Mouse (Mus musculus): ENCODE measurements around the gene Fktn. TPM values are rescaled to one million over a fixed set of nuclear protein-coding genes. Genes with fewer than 3 reads are reported as not detected.

The Fktn gene
- total and polyA plus RNA-seq, 3 experiments: 6.6 to 21.4 (median 20.4) TPM

DNA sequence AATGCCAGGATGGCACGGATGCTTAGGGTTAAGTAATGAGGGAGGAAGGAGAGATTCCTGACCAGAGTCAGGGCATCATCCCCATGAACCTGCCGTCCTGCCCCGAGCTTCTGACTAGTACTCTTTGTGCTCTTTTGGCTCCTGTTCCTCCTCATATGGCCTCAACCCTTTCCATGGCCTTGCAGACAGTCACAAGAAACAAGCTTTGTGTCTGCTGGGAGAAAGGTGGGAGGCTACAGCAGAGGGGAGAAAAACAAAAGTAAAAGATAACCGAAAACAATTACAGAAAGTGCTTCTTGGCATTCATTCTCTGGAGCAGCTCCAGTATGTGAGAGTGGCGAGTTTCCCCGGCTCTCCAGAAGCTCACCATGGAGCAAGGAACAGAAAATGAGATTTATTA lies 60.1 kb downstream of the Fktn start:
- WGBS: 33% methylated on average over 6 of the region's 6 CpGs
- TF ChIP-seq EP300 (IDR thresholded peaks at IDR 0.05; ENCODE audit: insufficient read depth, low read depth, low read length) (no peak), POLR2A (IDR thresholded peaks at IDR 0.05; ENCODE audit: insufficient read depth, low read depth, low read length) (no peak)
- Histone ChIP-seq H3K27ac (no peak overlapping the region), H3K4me3 (no peak overlapping the region), H3K36me3 (ENCODE audit: control insufficient read depth, insufficient read depth, low read length) (no peaks in the 10 kb centered on the region), H3K27me3 (ENCODE audit: control insufficient read depth, insufficient read depth, low read length) (no peaks in the 10 kb centered on the region), H3K4me1 (ENCODE audit: control insufficient read depth, insufficient read depth, low read length) (no peaks in the 10 kb centered on the region), H3K79me2 (replicated peaks; ENCODE audit: control insufficient read depth, insufficient read depth, low read length) (no peaks in the 10 kb centered on the region), H3K9ac (ENCODE audit: low read depth, low read length) (no peak overlapping the region)
- intact Hi-C loops (cut with DNase I): no loop called here
- DNase-seq: no peak

DNA sequence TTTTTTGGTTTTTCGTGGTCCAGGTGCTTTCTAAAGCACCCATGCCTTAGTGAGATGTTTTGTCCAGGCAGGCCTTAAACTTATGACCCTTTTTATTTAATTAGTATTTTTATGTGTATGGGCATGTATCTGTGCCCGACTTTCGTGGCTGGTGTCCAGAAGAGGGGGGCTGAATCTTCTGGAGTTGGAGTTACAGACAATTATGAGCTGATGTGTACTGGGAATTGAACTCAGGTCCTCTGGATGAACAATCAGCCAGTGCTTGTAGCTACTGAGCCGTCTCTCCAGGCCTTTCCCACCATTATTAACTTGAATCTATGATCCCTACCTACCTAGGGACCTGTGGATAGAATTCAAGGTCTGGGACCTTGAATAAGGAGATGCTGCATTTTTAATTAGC lies 67.6 kb downstream of the Fktn start:
- H3K4me1 ChIP-seq (ENCODE audit: control insufficient read depth, insufficient read depth, low read length): peaks cover 2% of the 10 kb centered on the region
- H3K79me2 ChIP-seq (replicated peaks; ENCODE audit: control insufficient read depth, insufficient read depth, low read length): no peaks in the 10 kb centered on the region
- no peak overlapping the region for H3K27ac ChIP-seq
- intact Hi-C loops (cut with DNase I): no loop called here
- H3K4me3 ChIP-seq: no peak overlapping the region
- no peaks in the 10 kb centered on the region for H3K36me3 ChIP-seq (ENCODE audit: control insufficient read depth, insufficient read depth, low read length)
- TF ChIP-seq CTCF (IDR thresholded peaks at IDR 0.05) (no peak), POLR2A (IDR thresholded peaks at IDR 0.05; ENCODE audit: insufficient read depth, low read depth, low read length) (no peak), EP300 (IDR thresholded peaks at IDR 0.05; ENCODE audit: insufficient read depth, low read depth, low read length) (no peak)
- H3K27me3 ChIP-seq (ENCODE audit: control insufficient read depth, insufficient read depth, low read length): no peaks in the 10 kb centered on the region; the same call in 1 of the 2 replicates
- 89% methylated on average over 4 of the region's 4 CpGs for WGBS
- no peak overlapping the region for H3K9ac ChIP-seq (ENCODE audit: low read depth, low read length)
- DNase-seq: no peak

DNA sequence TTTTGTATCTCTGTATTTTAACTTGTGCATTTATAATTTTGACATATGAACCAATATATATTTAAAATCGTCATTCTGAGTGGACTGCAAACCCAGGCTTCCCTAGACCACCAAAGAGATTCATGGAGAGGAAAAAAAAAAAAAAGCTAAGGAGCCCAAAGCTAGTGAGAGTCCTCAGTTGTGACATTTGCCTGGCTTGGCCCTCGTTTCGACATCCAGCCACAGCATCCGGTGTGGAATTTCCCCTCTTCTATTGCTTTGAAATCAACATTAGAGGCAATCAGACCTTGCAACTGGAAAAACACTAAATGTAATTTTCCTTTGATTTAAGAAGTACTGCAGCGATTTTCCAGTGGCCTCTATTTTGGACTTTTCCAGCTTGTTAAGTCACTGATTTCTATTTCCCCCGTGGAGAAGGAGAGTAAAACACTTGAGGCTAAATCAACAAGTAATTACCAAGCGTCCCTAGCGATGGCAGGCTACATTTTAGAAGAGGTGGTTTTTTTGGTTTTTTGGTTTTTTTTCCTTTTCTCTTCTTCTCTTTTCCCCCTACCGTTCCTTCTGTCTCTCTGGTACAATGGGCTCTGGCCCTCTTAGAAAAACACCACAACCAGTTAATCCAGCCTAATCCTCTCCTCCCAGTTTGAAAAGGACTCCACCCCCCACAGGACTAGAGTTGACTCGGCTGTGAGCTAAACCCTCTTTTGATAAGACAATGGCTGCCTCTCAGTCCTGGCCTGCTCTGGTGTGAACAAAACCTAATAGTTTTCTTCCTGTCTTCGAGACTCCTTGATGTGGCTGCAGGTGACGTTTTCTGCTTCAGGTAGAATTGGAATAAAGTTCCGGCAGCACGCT lies 68.6 kb downstream of the Fktn start:
- Histone ChIP-seq H3K79me2 (replicated peaks; ENCODE audit: control insufficient read depth, insufficient read depth, low read length) (no peaks in the 10 kb centered on the region), H3K27ac (no peak overlapping the region), H3K4me1 (ENCODE audit: control insufficient read depth, insufficient read depth, low read length) (peaks cover 2% of the 10 kb centered on the region), H3K36me3 (ENCODE audit: control insufficient read depth, insufficient read depth, low read length) (no peaks in the 10 kb centered on the region), H3K9ac (ENCODE audit: low read depth, low read length) (no peak overlapping the region), H3K4me3 (no peak overlapping the region), H3K27me3 (ENCODE audit: control insufficient read depth, insufficient read depth, low read length) (no peaks in the 10 kb centered on the region; the same call in 1 of the 2 replicates)
- DNase-seq: no peak
- intact Hi-C loops (cut with DNase I): no loop called here
- TF ChIP-seq EP300 (IDR thresholded peaks at IDR 0.05; ENCODE audit: insufficient read depth, low read depth, low read length): no peak
- no peak for TF ChIP-seq CTCF (IDR thresholded peaks at IDR 0.05)
- no peak for TF ChIP-seq POLR2A (IDR thresholded peaks at IDR 0.05; ENCODE audit: insufficient read depth, low read depth, low read length)
- WGBS: 57% methylated on average over 14 of the region's 14 CpGs

DNA sequence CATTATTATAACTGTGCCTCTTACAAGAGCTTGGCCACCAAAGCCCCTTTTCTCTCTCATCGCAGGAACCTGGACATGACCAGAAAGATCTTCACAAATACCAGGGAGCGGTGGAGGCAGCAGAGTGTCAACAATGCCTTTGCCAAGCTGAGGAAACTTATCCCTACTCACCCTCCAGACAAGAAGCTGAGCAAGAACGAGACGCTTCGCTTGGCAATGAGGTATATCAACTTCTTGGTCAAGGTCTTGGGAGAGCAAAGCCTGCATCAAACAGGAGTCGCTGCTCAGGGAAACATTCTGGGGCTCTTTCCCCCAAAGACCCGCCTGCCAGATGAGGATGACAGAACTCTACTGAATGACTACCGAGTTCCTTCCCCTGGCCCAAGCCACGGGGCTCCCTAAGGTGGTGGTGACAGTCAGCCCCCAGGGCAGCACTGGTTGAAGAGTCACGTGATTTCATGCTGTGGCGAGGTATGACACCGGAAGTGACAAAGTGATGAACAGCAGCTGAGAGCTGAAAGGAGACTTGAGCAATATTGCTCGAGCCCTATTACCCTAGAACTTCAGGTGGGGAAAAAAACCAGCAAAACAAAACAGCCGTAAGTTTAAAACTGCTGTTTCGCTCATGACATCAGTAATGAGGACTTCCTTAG lies 72.1 kb downstream of the Fktn start:
- H3K79me2 ChIP-seq (replicated peaks; ENCODE audit: control insufficient read depth, insufficient read depth, low read length): no peaks in the 10 kb centered on the region
- H3K36me3 ChIP-seq (ENCODE audit: control insufficient read depth, insufficient read depth, low read length): no peaks in the 10 kb centered on the region
- H3K4me3 ChIP-seq: no peak overlapping the region
- 77% methylated on average over 15 of the region's 15 CpGs for WGBS
- H3K27me3 ChIP-seq (ENCODE audit: control insufficient read depth, insufficient read depth, low read length): no peaks in the 10 kb centered on the region
- H3K9ac ChIP-seq (ENCODE audit: low read depth, low read length): no peak overlapping the region
- H3K4me1 ChIP-seq (ENCODE audit: control insufficient read depth, insufficient read depth, low read length): no peaks in the 10 kb centered on the region
- TF ChIP-seq EP300 (IDR thresholded peaks at IDR 0.05; ENCODE audit: insufficient read depth, low read depth, low read length) (no peak), POLR2A (IDR thresholded peaks at IDR 0.05; ENCODE audit: insufficient read depth, low read depth, low read length) (no peak), CTCF (IDR thresholded peaks at IDR 0.05) (no peak)
- no peak overlapping the region for H3K27ac ChIP-seq
- intact Hi-C loops (cut with DNase I): no loop called here
- DNase-seq: no peak

DNA sequence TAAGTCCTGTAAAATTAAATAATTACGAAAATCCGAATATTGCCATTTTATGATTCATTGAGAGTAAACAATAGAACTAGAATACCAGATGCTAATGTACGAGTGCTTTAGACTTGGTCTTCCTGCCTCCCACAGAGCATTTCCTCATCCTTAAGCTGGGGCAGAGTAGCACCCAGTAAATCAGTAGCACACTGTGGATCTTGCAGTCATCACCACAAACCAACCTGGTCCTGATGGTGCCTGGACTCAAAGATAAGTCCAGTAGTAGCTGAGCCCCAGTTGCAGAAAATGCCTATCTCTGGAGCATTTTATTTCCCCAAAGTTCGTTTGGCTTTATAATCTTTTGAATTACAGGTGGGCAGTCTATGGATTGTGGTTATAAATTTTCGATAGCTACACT lies 73.1 kb downstream of the Fktn start:
- TF ChIP-seq POLR2A (IDR thresholded peaks at IDR 0.05; ENCODE audit: insufficient read depth, low read depth, low read length) (no peak), EP300 (IDR thresholded peaks at IDR 0.05; ENCODE audit: insufficient read depth, low read depth, low read length) (no peak), CTCF (IDR thresholded peaks at IDR 0.05) (no peak)
- intact Hi-C loops (cut with DNase I): no loop called here
- no peak overlapping the region for H3K27ac ChIP-seq
- 64% methylated on average over 5 of the region's 5 CpGs for WGBS
- no peaks in the 10 kb centered on the region for H3K4me1 ChIP-seq (ENCODE audit: control insufficient read depth, insufficient read depth, low read length)
- no peak overlapping the region for H3K9ac ChIP-seq (ENCODE audit: low read depth, low read length)
- H3K27me3 ChIP-seq (ENCODE audit: control insufficient read depth, insufficient read depth, low read length): no peaks in the 10 kb centered on the region
- no peak for DNase-seq
- H3K79me2 ChIP-seq (replicated peaks; ENCODE audit: control insufficient read depth, insufficient read depth, low read length): no peaks in the 10 kb centered on the region
- H3K36me3 ChIP-seq (ENCODE audit: control insufficient read depth, insufficient read depth, low read length): no peaks in the 10 kb centered on the region
- no peak overlapping the region for H3K4me3 ChIP-seq

DNA sequence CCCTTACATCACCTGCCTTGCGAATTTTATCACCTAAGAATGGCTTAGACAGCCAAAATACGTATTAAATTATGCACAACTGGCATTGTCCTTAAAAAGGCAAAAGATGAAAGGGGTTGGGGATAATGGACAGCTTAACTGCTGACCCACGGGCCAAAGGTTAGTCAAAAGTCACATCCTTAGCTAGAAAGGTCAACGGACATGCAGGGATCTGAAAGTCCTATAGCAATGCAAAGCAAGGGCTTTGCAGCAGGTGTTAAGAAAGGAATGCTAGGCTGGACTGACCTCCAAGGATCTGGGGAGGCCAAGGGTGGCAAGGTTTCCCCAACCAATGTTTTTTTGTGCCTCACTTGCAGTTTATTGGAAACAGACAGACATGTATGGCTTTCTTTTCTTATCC lies 75.5 kb downstream of the Fktn start:
- Histone ChIP-seq H3K27me3 (ENCODE audit: control insufficient read depth, insufficient read depth, low read length) (no peaks in the 10 kb centered on the region), H3K4me1 (ENCODE audit: control insufficient read depth, insufficient read depth, low read length) (no peaks in the 10 kb centered on the region), H3K79me2 (replicated peaks; ENCODE audit: control insufficient read depth, insufficient read depth, low read length) (no peaks in the 10 kb centered on the region), H3K27ac (no peak overlapping the region), H3K9ac (ENCODE audit: low read depth, low read length) (no peak overlapping the region), H3K4me3 (no peak overlapping the region), H3K36me3 (ENCODE audit: control insufficient read depth, insufficient read depth, low read length) (no peaks in the 10 kb centered on the region)
- intact Hi-C loops (cut with DNase I): no loop called here
- TF ChIP-seq POLR2A (IDR thresholded peaks at IDR 0.05; ENCODE audit: insufficient read depth, low read depth, low read length): no peak
- no peak for TF ChIP-seq EP300 (IDR thresholded peaks at IDR 0.05; ENCODE audit: insufficient read depth, low read depth, low read length)
- TF ChIP-seq CTCF (IDR thresholded peaks at IDR 0.05): no peak
- WGBS: 55% methylated on average over 4 of the region's 4 CpGs
- DNase-seq: no peak
